Mouse (Mus musculus): ENCODE data around the gene 2810408A11Rik.

The 2810408A11Rik gene

GRCm38 (mm10) chr11:69850754-69851153 lies 50.0 kb downstream of the 2810408A11Rik start:
- no peak for DNase-seq (ENCODE audit: extremely low spot score, low spot score)

- no peak for DNase-seq (ENCODE audit: extremely low spot score, low spot score)
Observed at GRCm38 (mm10) chr11:69849884-69850283, 50.9 kb downstream of the 2810408A11Rik start.

GRCm38 (mm10) chr11:69849128-69849527 lies 51.7 kb downstream of the 2810408A11Rik start:
- DNase-seq (ENCODE audit: extremely low spot score, low spot score) = no peak

GRCm38 (mm10) chr11:69848021-69848420 lies 52.8 kb downstream of the 2810408A11Rik start:
- no peak for DNase-seq (ENCODE audit: extremely low spot score, low spot score)
